Mouse (Mus musculus) stomach, embryonic 14.5 days (tissue): ENCODE measurements around the gene Tmem98. TPM values are rescaled to one million over a fixed set of nuclear protein-coding genes. Genes with fewer than 3 reads are reported as not detected.

Experiments used
- ATAC-seq: fragments of 200-750 bp; cut with Nextera tagmentation; 2 replicates; pipeline ENCODE4 v1.8.0; 2017; ENCODE audit warnings: low read depth, moderate TSS enrichment; ENCODE audit not compliant: insufficient number of reproducible peaks, insufficient read depth, low FRiP score
- H3K27ac ChIP-seq: fragments of 300-500 bp; sonication (generic); 2 replicates; pipeline ENCODE4 v1.5.1; 2014; ENCODE audit warnings: mild to moderate bottlenecking, low read length, moderate library complexity, mixed read lengths
- H3K27me3 ChIP-seq: fragments of 300-500 bp; sonication (generic); 2 replicates; pipeline ENCODE4 v1.6.1; 2014; ENCODE audit warnings: low read length, control low read depth, mixed read lengths; ENCODE audit not compliant: control insufficient read depth, insufficient read depth
- H3K36me3 ChIP-seq: fragments of 300-500 bp; sonication (generic); 2 replicates; pipeline ENCODE4 v1.6.1; 2014; ENCODE audit warnings: mild to moderate bottlenecking, control low read depth, low read length, moderate library complexity, mixed read lengths; ENCODE audit not compliant: control insufficient read depth, insufficient read depth
- H3K4me1 ChIP-seq: fragments of 300-500 bp; sonication (generic); 2 replicates; pipeline ENCODE4 v1.6.1; 2014; ENCODE audit warnings: low read length, control low read depth, mixed read lengths; ENCODE audit not compliant: control insufficient read depth, insufficient read depth
- H3K4me2 ChIP-seq: fragments of 300-500 bp; sonication (generic); replicated peaks from 2 replicates; pipeline ENCODE4 v1.6.1; 2014; ENCODE audit warnings: low read depth, low read length, control low read depth
- H3K4me3 ChIP-seq: fragments of 300-500 bp; sonication (generic); 2 replicates; pipeline ENCODE4 v1.5.1; 2014; ENCODE audit warnings: low read depth, low read length, control low read depth
- H3K9ac ChIP-seq: fragments of 300-500 bp; sonication (generic); replicated peaks from 2 replicates; pipeline ENCODE4 v1.6.1; 2014; ENCODE audit warnings: low read depth, mild to moderate bottlenecking, control low read depth, low read length, moderate library complexity, mixed read lengths
- H3K9me3 ChIP-seq: fragments of 300-500 bp; sonication (generic); 2 replicates; pipeline ENCODE4 v1.6.1; 2016; ENCODE audit warnings: low read depth, low read length, control low read depth; ENCODE audit not compliant: control insufficient read depth
- WGBS: fragments of 180-500 bp; shearing (Covaris S2); extraction: QIAGEN DNeasy Blood & Tissue Kit; methylation state at CpG from one replicate; pipeline ENCODE4 v1.1.7; 2014; 5-methylcytosine and 5-hydroxymethylcytosine counted together
- polyA plus RNA-seq: library from polyadenylated mRNA; unstranded; fragments of >200 nt; fragmentation: Nextera tagmentation; extraction: Ambion mirVana; gene quantifications from 2 replicates; pipeline ENCODE4 v1.2.1, GENCODE M21; 2014

Gene Tmem98
- polyA plus RNA-seq, 1 experiment from 2014 or later = 128 TPM

- WGBS = 47% methylated on average over 3 of the region's 3 CpGs
- no peak for ATAC-seq
- Histone ChIP-seq H3K27ac (no peak overlapping the region), H3K4me2 (no peak overlapping the region), H3K4me1 (no peaks in the 10 kb centered on the region), H3K4me3 (no peak overlapping the region), H3K9ac (no peak overlapping the region), H3K27me3 (no peaks in the 10 kb centered on the region), H3K9me3 (0 out of 2 replicates have a peak, but pooled peaks cover under 1% of the 10 kb centered on the region), H3K36me3 (no peaks in the 10 kb centered on the region)
Observed at GRCm38 (mm10) chr11:80799979-80800378, 10.0 kb upstream of the Tmem98 start.

DNA sequence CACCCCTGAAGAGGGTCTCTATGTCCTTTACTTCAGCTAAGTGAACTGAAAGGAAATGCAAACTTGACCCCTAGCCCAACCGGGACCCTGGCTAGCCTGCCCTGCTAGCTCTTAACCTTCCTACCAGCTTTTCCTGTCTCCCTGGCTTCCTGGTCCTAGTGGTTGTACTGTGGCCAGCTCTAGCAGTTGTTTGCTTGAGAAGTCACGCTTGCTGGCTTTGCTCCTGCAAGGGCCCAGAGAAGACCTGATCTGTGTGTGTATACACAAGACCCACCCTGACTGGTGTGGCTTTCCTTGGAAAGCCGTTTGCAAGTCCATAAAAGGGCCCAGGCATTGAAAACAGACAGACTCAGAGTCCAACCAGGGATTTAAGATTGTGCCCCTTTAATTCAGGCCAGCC, 7.3 kb upstream of the Tmem98 start:
- Histone ChIP-seq H3K4me1 (no peaks in the 10 kb centered on the region), H3K9me3 (0 out of 2 replicates have a peak, but pooled peaks cover 3% of the 10 kb centered on the region), H3K36me3 (no peaks in the 10 kb centered on the region), H3K27me3 (no peaks in the 10 kb centered on the region), H3K4me2 (no peak overlapping the region), H3K27ac (peak overlapping the region; percentile 71; the same call in 1 of the 2 replicates), H3K9ac (no peak overlapping the region), H3K4me3 (no peak overlapping the region)
- ATAC-seq = peak; percentile 90
- 26% methylated on average over 3 of the region's 3 CpGs for WGBS

- no peak for ATAC-seq
- Histone ChIP-seq H3K4me1 (peaks cover 4% of the 10 kb centered on the region), H3K9me3 (0 out of 2 replicates have a peak, but pooled peaks cover 3% of the 10 kb centered on the region), H3K9ac (no peak overlapping the region), H3K36me3 (peaks cover 12% of the 10 kb centered on the region), H3K4me2 (no peak overlapping the region), H3K27me3 (no peaks in the 10 kb centered on the region), H3K4me3 (no peak overlapping the region), H3K27ac (no peak overlapping the region)
- WGBS = 52% methylated on average over 6 of the region's 6 CpGs
Observed at GRCm38 (mm10) chr11:80808551-80809070, 1.4 kb upstream of the Tmem98 start.

DNA sequence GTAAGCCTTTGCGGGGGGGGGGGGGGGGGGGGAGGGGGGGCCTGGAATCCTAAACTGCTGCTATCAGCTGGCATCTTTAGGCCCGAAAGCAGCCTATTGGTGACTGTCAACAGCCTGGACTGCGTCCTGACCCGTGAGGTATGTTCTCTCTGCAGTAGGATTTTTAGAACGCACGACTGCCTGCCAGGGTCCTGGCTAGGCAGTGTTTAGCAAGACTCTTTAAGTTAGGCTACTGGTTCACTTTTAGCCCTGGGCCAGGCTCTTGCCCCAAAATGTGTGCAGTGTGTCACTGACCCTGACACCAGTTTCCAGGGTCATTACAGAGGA, 346 bp upstream of the Tmem98 start:
- H3K4me2 ChIP-seq = peak overlapping the region; percentile 79
- H3K9me3 ChIP-seq = 0 out of 2 replicates have a peak, but pooled peaks cover 3% of the 10 kb centered on the region
- peaks cover 21% of the 10 kb centered on the region for H3K36me3 ChIP-seq
- peak; percentile 21; the same call in 1 of the 2 replicates for ATAC-seq
- peaks cover 4% of the 10 kb centered on the region for H3K4me1 ChIP-seq
- H3K27ac ChIP-seq = peak overlapping the region; percentile 91
- no peaks in the 10 kb centered on the region for H3K27me3 ChIP-seq
- peak overlapping the region; percentile 57 for H3K4me3 ChIP-seq
- H3K9ac ChIP-seq = peak overlapping the region; percentile 71
- WGBS = 24% methylated on average over 6 of the region's 6 CpGs

GRCm38 (mm10) chr11:80811156-80811555, 1.2 kb downstream of the Tmem98 start:
- peak overlapping the region; percentile 79 for H3K4me2 ChIP-seq
- no peak for ATAC-seq
- H3K4me3 ChIP-seq = peak overlapping the region; percentile 57
- WGBS = 10% methylated on average over 5 of the region's 5 CpGs
- peaks cover 32% of the 10 kb centered on the region for H3K36me3 ChIP-seq
- H3K9me3 ChIP-seq = no peaks in the 10 kb centered on the region
- H3K4me1 ChIP-seq = peaks cover 4% of the 10 kb centered on the region
- no peaks in the 10 kb centered on the region for H3K27me3 ChIP-seq
- peak overlapping the region; percentile 71 for H3K9ac ChIP-seq
- no peak overlapping the region; the same call in 1 of the 2 replicates for H3K27ac ChIP-seq

- WGBS = 90% methylated on average over 7 of the region's 7 CpGs
Observed at GRCm38 (mm10) chr11:80815354-80815753, 5.4 kb downstream of the Tmem98 start.

DNA sequence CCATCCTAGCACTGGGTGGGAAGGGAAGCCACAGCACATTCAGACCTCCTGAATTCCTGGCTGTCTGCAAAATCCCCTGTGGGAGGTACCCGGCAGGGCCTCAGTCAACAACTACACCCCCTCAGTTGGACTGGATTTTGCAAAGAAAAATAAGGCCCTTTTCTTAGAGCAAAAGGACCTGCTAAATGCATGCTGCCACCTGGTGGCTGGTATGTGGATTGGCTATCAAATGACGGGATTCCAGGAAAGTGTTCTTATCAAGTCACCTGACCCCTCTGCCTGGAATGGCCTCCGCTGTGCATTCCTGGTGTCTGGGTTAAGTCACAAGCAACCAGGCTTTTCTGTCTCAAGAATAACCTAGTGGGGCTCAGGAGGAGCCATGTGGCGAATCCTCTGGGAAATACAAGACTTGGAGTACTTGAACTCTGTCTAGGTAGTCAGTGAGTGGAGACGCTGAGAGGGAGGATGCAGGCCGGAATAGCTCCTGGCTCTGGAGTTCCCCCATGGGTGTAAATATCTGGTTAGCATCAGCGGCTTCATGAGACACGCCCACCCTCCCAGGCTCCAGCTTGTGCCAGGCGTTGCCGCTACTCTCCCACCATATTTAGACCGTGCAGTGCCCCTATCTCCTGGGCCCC, 8.2 kb downstream of the Tmem98 start:
- no peaks in the 10 kb centered on the region for H3K27me3 ChIP-seq
- 24% methylated on average over 11 of the region's 11 CpGs for WGBS
- no peaks in the 10 kb centered on the region for H3K9me3 ChIP-seq
- ATAC-seq = peak; percentile 34; the same call in 1 of the 2 replicates
- no peak overlapping the region for H3K9ac ChIP-seq
- H3K4me2 ChIP-seq = no peak overlapping the region
- H3K4me1 ChIP-seq = peaks cover 4% of the 10 kb centered on the region; the same call in 1 of the 2 replicates
- peaks cover 47% of the 10 kb centered on the region for H3K36me3 ChIP-seq
- no peak overlapping the region for H3K4me3 ChIP-seq
- H3K27ac ChIP-seq = peak overlapping the region; percentile 18; the same call in 1 of the 2 replicates

More at GRCm38 (mm10) chr11:80815354-80815753, 5.4 kb downstream of the Tmem98 start:
- Histone ChIP-seq H3K36me3 (peaks cover 46% of the 10 kb centered on the region), H3K4me3 (no peak overlapping the region), H3K9ac (no peak overlapping the region), H3K27ac (no peak overlapping the region), H3K4me2 (no peak overlapping the region), H3K9me3 (no peaks in the 10 kb centered on the region), H3K27me3 (no peaks in the 10 kb centered on the region), H3K4me1 (peaks cover 8% of the 10 kb centered on the region)
- no peak for ATAC-seq

- H3K4me2 ChIP-seq = no peak overlapping the region
- H3K4me1 ChIP-seq = peaks cover 4% of the 10 kb centered on the region; the same call in 1 of the 2 replicates
- no peak overlapping the region; the same call in 1 of the 2 replicates for H3K27ac ChIP-seq
- WGBS = 77% methylated on average over 3 of the region's 3 CpGs
- ATAC-seq = peak; percentile 86
- H3K27me3 ChIP-seq = no peaks in the 10 kb centered on the region
- H3K9ac ChIP-seq = no peak overlapping the region
- no peaks in the 10 kb centered on the region for H3K9me3 ChIP-seq
- no peak overlapping the region for H3K4me3 ChIP-seq
- H3K36me3 ChIP-seq = peaks cover 30% of the 10 kb centered on the region
Observed at GRCm38 (mm10) chr11:80820085-80820484, 10.1 kb downstream of the Tmem98 start.
